Mouse (Mus musculus) macrophage (primary cell): ENCODE results near the gene Zyg11a. TPM values are rescaled to one million over a fixed set of nuclear protein-coding genes. Genes with fewer than 3 reads are reported as not detected.

Experiments used
- H3K27ac ChIP-seq: fragments of 350-480 bp; formaldehyde crosslinking; 2 replicates; pipeline ENCODE4 v1.9.0; 2021
- H3K36me3 ChIP-seq: fragments of 350-480 bp; formaldehyde crosslinking; 2 replicates; pipeline ENCODE4 v1.9.0; 2021; ENCODE audit errors: inconsistent target
- H3K4me3 ChIP-seq: fragments of 350-480 bp; formaldehyde crosslinking; 2 replicates; pipeline ENCODE4 v1.9.0; 2021; ENCODE audit errors: inconsistent target
- H3K79me2 ChIP-seq: fragments of 350-480 bp; formaldehyde crosslinking; 2 replicates; pipeline ENCODE4 v1.9.0; 2021; ENCODE audit errors: inconsistent target
- WGBS: methylation state at CpG from one replicate; pipeline ENCODE4 v1.1.7; 2026; ENCODE audit warnings: inconsistent platforms; ENCODE audit not compliant: missing documents; 5-methylcytosine and 5-hydroxymethylcytosine counted together
- polyA plus RNA-seq: library from polyadenylated mRNA; stranded (reverse); fragments of 250-400 nt; gene quantifications from 3 replicates; pipeline ENCODE4 v1.2.4, GENCODE M21; 2018; ENCODE audit warnings: inconsistent platforms
- total RNA-seq, 78 experiments: library from RNA; depleted of rRNA; stranded (reverse); fragments of 250-400 nt; gene quantifications; 1 replicate in 9 of 78; 2 replicates in 24 of 78; 3 replicates in 43 of 78; 4 replicates in 2 of 78; pipeline ENCODE4 v1.2.4; 2018; ENCODE audit warnings: inconsistent platforms in 56 of 78

Zyg11a gene
- not detected for total RNA-seq (2018; cell fraction: chromatin; rRNA removed)
- total RNA-seq (2018; cell fraction: cytosol; rRNA removed) = not detected
- total RNA-seq (2018; cell fraction: nucleus; rRNA removed) = not detected
- not detected in 3 replicates for polyA plus RNA-seq

DNA sequence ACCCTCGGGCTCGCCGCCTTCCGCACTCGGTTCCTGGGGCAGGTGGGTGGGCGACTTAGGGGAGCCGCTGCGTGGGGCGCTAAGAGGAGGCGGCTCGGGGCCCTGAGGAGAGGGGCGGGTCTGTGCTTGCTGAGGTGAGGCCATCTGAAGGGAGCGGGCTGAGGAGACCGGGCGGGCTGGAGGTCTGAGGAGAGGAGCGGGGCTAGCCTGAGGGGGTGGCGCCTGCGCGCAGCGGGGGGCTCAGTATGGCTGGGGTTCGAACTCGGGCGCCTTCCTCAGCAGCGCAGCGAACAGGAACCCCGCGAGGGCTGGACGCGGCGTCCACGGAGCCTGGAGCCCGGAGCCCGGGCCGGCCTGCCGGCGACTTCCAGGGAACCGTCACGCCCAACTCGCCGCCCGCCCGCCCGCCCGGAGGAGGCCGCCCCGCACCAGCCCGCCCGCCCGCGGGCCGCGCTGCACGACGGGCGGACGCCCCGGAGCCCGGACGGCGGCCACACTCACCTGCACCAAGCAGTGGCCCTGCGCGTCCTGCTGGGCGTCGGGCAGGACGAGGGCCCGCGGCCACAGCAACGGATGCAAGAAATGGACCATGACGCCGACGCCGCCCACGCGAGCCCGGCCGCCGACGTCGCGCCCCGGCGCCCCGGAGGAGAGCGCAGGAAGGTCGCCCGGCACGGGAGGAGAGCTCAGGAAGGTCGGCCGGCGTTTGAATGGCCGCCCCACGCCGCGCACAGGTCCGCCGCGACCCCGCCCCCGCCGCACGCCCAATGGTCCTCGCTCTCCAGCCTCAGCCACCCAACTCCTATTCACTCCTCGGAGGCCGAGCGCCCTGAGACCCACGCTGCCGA, at the start of gene Zyg11a:
TSS of gene Zyg11a (minus strand) at position 717 of the 848 bp plus-strand sequence.
- no peaks in the 10 kb centered on the region for H3K36me3 ChIP-seq
- H3K4me3 ChIP-seq = no peak within 1 kb of the TSS
- no peaks in the 10 kb centered on the region for H3K79me2 ChIP-seq
- no peak within 1 kb of the TSS for H3K27ac ChIP-seq
- WGBS = 9% methylated on average over 62 of the region's 107 CpGs

DNA sequence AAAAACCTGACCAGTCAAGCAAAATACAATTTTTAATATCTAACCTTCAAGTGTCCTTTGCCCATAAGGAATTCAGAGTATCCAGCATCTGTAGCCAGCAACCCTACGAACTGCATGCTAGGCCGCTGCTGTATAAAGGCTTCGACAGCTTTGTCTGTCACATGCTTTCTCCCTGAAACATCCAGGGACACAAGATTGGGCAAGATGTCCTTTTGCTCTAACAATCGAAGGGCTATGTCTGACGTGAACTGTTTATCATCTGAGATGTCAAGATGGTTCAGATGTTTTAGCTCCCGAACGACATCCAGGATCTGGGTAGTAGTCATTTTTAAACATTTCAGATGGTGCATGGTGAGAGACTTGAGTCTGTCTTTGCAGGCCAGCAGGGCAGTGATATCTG, 47.9 kb upstream of the Zyg11a start:
- Histone ChIP-seq H3K79me2 (no peaks in the 10 kb centered on the region), H3K4me3 (no peak overlapping the region), H3K27ac (no peak overlapping the region), H3K36me3 (peaks cover 24% of the 10 kb centered on the region)
- 95% methylated on average over 7 of the region's 7 CpGs for WGBS

- H3K4me3 ChIP-seq = no peak overlapping the region
- H3K27ac ChIP-seq = no peak overlapping the region
- H3K36me3 ChIP-seq = peaks cover 57% of the 10 kb centered on the region
- H3K79me2 ChIP-seq = no peaks in the 10 kb centered on the region
- WGBS = 93% methylated on average over 6 of the region's 6 CpGs
Observed at GRCm38 (mm10) chr4:108253317-108253716, 35.5 kb upstream of the Zyg11a start.

DNA sequence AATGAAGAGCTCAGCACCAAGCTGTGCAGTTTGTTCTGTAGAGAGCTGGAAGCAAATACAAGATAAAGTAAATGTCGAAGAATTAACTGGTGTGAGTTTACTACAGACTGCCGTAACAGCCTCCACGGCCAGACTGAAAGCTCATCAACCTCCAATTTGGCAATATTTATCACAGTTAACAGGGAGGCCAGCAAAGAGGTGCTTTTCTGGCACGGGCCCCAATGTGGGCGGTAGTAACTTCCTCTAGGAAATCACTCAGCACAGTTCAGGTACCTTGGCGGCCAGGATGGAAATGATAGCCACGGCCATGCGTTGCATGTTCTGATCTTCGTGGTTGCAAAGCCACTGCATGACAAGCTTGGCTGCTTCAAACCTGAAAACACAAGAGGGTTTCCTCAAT, 32.7 kb upstream of the Zyg11a start:
- Histone ChIP-seq H3K79me2 (no peaks in the 10 kb centered on the region), H3K27ac (no peak overlapping the region), H3K4me3 (no peak overlapping the region), H3K36me3 (peaks cover 50% of the 10 kb centered on the region)
- 61% methylated on average over 9 of the region's 9 CpGs for WGBS

GRCm38 (mm10) chr4:108249314-108249713, 31.5 kb upstream of the Zyg11a start:
- Histone ChIP-seq H3K79me2 (no peaks in the 10 kb centered on the region), H3K36me3 (peaks cover 47% of the 10 kb centered on the region), H3K4me3 (no peak overlapping the region), H3K27ac (no peak overlapping the region)
- WGBS = 97% methylated on average over 3 of the region's 3 CpGs

GRCm38 (mm10) chr4:108233654-108234053, 15.8 kb upstream of the Zyg11a start:
- no peaks in the 10 kb centered on the region for H3K79me2 ChIP-seq
- H3K27ac ChIP-seq = no peak overlapping the region
- H3K4me3 ChIP-seq = no peak overlapping the region
- H3K36me3 ChIP-seq = peaks cover 27% of the 10 kb centered on the region
- WGBS = 97% methylated on average over 3 of the region's 3 CpGs

- Histone ChIP-seq H3K27ac (no peak overlapping the region), H3K79me2 (no peaks in the 10 kb centered on the region), H3K4me3 (no peak overlapping the region), H3K36me3 (no peaks in the 10 kb centered on the region)
- WGBS = 97% methylated on average over 3 of the region's 3 CpGs
Observed at GRCm38 (mm10) chr4:108225341-108225872, 7.6 kb upstream of the Zyg11a start.

DNA sequence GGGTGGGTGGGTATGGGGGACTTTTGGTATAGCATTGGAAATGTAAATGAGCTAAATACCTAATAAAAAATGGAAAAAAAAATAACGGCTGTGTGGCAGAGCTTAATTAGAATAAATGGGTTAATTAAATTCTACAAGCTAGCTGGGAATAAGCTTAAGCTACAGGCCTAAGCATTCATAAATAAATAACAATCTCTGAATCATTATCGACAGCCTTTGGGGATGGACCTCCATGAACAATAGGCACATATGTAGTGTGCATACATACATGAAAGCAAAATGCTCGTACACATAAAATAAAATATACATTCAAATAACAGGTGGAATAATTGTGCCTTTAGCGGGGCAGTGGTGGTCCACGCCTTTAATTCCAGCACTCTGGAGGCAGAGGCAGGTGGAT, 4.7 kb upstream of the Zyg11a start:
- Histone ChIP-seq H3K4me3 (no peak overlapping the region), H3K79me2 (no peaks in the 10 kb centered on the region), H3K36me3 (no peaks in the 10 kb centered on the region), H3K27ac (no peak overlapping the region)
- 95% methylated on average over 2 of the region's 5 CpGs for WGBS

GRCm38 (mm10) chr4:108219019-108219418, 1.2 kb upstream of the Zyg11a start:
- Histone ChIP-seq H3K79me2 (no peaks in the 10 kb centered on the region), H3K27ac (no peak overlapping the region), H3K36me3 (no peaks in the 10 kb centered on the region), H3K4me3 (no peak overlapping the region)
- 52% methylated on average over 9 of the region's 9 CpGs for WGBS

- Histone ChIP-seq H3K79me2 (no peaks in the 10 kb centered on the region), H3K36me3 (no peaks in the 10 kb centered on the region), H3K4me3 (no peak overlapping the region), H3K27ac (no peak overlapping the region)
- 100% methylated on average over 2 of the region's 2 CpGs for WGBS
Observed at GRCm38 (mm10) chr4:108213023-108213422, 4.8 kb downstream of the Zyg11a start.

GRCm38 (mm10) chr4:108204629-108205028, 13.2 kb downstream of the Zyg11a start:
- H3K27ac ChIP-seq = no peak overlapping the region
- WGBS = 93% methylated on average over 6 of the region's 6 CpGs
- H3K4me3 ChIP-seq = no peak overlapping the region
- no peaks in the 10 kb centered on the region for H3K36me3 ChIP-seq
- H3K79me2 ChIP-seq = no peaks in the 10 kb centered on the region

GRCm38 (mm10) chr4:108199236-108199635, 18.6 kb downstream of the Zyg11a start:
- no peaks in the 10 kb centered on the region for H3K36me3 ChIP-seq
- H3K27ac ChIP-seq = no peak overlapping the region
- no peaks in the 10 kb centered on the region for H3K79me2 ChIP-seq
- H3K4me3 ChIP-seq = no peak overlapping the region
- 79% methylated on average over 2 of the region's 2 CpGs for WGBS

GRCm38 (mm10) chr4:108196277-108196855, 21.5 kb downstream of the Zyg11a start:
- Histone ChIP-seq H3K4me3 (no peak overlapping the region), H3K36me3 (no peaks in the 10 kb centered on the region), H3K27ac (no peak overlapping the region), H3K79me2 (no peaks in the 10 kb centered on the region)
- WGBS = 93% methylated on average over 6 of the region's 6 CpGs

- WGBS = 71% methylated on average over 2 of the region's 2 CpGs
- H3K36me3 ChIP-seq = no peaks in the 10 kb centered on the region
Observed at GRCm38 (mm10) chr4:108192821-108193323, 25.0 kb downstream of the Zyg11a start.

DNA sequence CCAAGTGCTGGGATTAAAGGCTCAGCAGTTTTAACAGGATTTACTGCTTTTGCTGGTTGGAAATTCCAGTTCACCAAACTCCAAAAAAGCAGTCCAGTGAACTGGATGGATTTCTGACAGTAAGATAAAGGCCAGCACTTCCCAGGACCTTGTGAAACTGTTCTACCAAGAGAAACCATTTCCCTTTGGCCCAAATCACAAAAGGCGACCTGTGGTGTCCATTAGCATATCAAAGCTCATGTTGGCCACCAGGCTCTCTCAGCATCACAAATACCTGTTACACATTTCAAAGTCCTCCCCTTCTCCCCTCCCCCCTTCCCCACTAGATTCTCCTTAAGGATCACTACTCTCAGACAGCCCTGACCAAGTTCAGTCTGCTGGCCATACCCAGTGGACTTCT, 35.6 kb downstream of the Zyg11a start:
- no peaks in the 10 kb centered on the region for H3K36me3 ChIP-seq
- H3K79me2 ChIP-seq = no peaks in the 10 kb centered on the region
- H3K27ac ChIP-seq = no peak overlapping the region
- H3K4me3 ChIP-seq = no peak overlapping the region
- WGBS = 100% methylated on average over 1 of the region's 1 CpGs

More at GRCm38 (mm10) chr4:108192821-108193323, 25.0 kb downstream of the Zyg11a start:
- H3K27ac ChIP-seq = no peak overlapping the region
- H3K79me2 ChIP-seq = no peaks in the 10 kb centered on the region
- no peak overlapping the region for H3K4me3 ChIP-seq
